Mouse (Mus musculus) midbrain, embryonic 15.5 days (tissue): ENCODE measurements around the gene Pde8b. TPM values are rescaled to one million over a fixed set of nuclear protein-coding genes. Genes with fewer than 3 reads are reported as not detected.
A peak's percentile ranks its signal among the peaks of the same experiment; 100 is the strongest.

Experiments
- ATAC-seq: fragments of 200-750 bp; cut with Nextera tagmentation; replicated peaks from 2 replicates; pipeline ENCODE4 v1.8.0; 2017; ENCODE audit warnings: moderate TSS enrichment
- H3K27ac ChIP-seq: fragments of 300-500 bp; sonication (generic); 2 replicates; pipeline ENCODE4 v1.5.1; 2015; ENCODE audit warnings: mild to moderate bottlenecking, inconsistent platforms
- H3K27me3 ChIP-seq: fragments of 300-500 bp; sonication (generic); replicated peaks from 2 replicates; pipeline ENCODE4 v1.6.1; 2015; ENCODE audit warnings: inconsistent platforms
- H3K36me3 ChIP-seq: fragments of 300-500 bp; sonication (generic); replicated peaks from 2 replicates; pipeline ENCODE4 v1.6.1; 2015; ENCODE audit warnings: inconsistent platforms
- H3K4me1 ChIP-seq: fragments of 300-500 bp; sonication (generic); 2 replicates; pipeline ENCODE4 v1.6.1; 2015; ENCODE audit warnings: inconsistent platforms
- H3K4me2 ChIP-seq: fragments of 300-500 bp; sonication (generic); 2 replicates; pipeline ENCODE4 v1.6.1; 2015; ENCODE audit warnings: inconsistent platforms, mild to moderate bottlenecking, moderate library complexity
- H3K4me3 ChIP-seq: fragments of 300-500 bp; sonication (generic); 2 replicates; pipeline ENCODE4 v1.5.1; 2015; ENCODE audit warnings: mild to moderate bottlenecking, inconsistent platforms
- H3K9ac ChIP-seq: fragments of 300-500 bp; sonication (generic); 2 replicates; pipeline ENCODE4 v1.6.1; 2015; ENCODE audit warnings: mild to moderate bottlenecking, inconsistent platforms
- H3K9me3 ChIP-seq: fragments of 300-500 bp; sonication (generic); 2 replicates; pipeline ENCODE4 v1.6.1; 2016; ENCODE audit warnings: inconsistent platforms
- WGBS: fragments of 180-500 bp; shearing (Covaris S2); methylation state at CpG from one replicate; pipeline ENCODE4 v1.1.7; 2015; ENCODE audit warnings: mixed read lengths; 5-methylcytosine and 5-hydroxymethylcytosine counted together
- polyA plus RNA-seq: library from polyadenylated mRNA; unstranded; fragments of >200 nt; fragmentation: Nextera tagmentation; extraction: Ambion mirVana; gene quantifications from 2 replicates; pipeline ENCODE4 v1.2.1, GENCODE M21; 2015

Pde8b gene
- polyA plus RNA-seq, 1 experiment from 2014 or later = 6.9 TPM

DNA sequence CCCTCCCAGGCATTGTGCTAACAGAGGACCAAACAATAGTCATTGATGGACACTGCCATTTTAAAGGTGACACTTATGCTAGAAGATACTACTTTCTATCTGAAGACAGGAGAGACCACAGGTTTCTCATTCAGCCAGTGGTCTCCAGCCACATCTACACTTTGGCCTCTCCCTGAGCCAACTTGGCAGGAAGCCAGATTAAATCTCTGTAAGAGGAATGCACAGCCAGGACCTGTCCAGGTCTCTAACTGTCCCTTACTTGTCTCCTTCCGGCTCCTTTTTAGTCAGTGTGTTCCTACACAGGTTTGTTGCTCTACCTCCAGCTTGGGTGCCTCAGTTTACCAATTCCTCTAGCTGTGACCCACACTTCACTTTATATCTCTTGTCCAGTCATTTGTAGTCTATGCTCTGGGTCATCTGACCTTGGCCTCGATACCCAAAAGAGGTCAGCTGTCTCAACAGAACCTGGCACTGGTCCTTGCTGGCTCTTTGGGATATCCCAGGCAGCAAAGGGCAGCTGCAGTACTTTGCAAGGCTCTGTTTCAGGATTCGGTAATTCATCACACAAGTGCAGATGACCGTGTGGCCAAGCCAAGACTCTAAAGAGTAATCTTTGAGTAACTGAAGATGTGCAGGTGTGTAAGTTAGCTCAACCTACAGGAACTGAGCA is 124.5 kb downstream of the Pde8b start:
- Histone ChIP-seq H3K4me1 (no peaks in the 10 kb centered on the region), H3K9ac (no peak overlapping the region), H3K27ac (no peak overlapping the region), H3K9me3 (no peaks in the 10 kb centered on the region), H3K36me3 (no peaks in the 10 kb centered on the region), H3K27me3 (no peaks in the 10 kb centered on the region), H3K4me3 (no peak overlapping the region), H3K4me2 (no peak overlapping the region)
- no peak for ATAC-seq
- WGBS = 92% methylated on average over 4 of the region's 4 CpGs

DNA sequence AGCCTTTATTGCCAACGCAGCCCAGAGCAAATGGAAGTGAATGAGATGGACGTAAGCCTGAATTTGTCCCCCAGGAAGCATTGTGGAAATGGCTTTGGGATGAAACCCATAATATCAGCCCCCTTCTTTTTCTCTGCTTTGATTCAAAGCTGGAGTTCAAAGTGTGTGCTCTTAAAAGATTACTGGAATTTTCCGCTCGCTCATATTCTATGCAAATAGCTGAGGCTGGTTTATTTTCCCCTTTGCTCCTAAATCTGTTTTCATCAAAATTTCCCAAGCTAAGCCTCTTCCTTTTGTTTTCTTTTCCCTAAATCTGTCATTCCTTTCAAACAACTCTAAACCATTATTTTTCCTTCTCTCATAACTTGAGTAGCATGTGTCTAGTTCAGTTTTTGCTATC is 129.6 kb downstream of the Pde8b start:
- no peaks in the 10 kb centered on the region for H3K9me3 ChIP-seq
- 76% methylated on average over 4 of the region's 4 CpGs for WGBS
- H3K4me1 ChIP-seq = no peaks in the 10 kb centered on the region
- H3K4me2 ChIP-seq = no peak overlapping the region
- H3K9ac ChIP-seq = no peak overlapping the region
- no peaks in the 10 kb centered on the region for H3K36me3 ChIP-seq
- no peak overlapping the region for H3K4me3 ChIP-seq
- H3K27me3 ChIP-seq = no peaks in the 10 kb centered on the region
- ATAC-seq = no peak
- 0 out of 2 replicates have a peak overlapping the region, but pooled peaks have one; percentile 2 for H3K27ac ChIP-seq

DNA sequence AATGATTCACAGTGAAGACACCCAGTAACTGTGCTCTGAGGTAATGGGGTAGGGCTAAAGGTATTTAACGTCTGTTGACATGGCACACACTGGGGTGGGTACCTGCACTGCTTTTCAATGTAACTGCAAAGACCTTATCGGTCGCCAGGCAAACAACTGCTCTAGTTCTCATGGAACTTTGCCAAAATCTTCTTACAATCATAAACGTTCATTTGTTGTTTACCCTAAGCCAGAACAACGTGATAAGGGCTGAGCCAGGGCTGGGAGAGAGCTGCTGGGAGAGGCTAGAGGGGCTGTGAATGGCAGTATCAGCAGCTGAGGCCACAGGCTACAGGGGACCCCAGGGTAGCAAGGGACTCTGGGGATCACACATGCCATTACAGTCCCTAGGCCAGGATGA is 136.4 kb downstream of the Pde8b start:
- 61% methylated on average over 5 of the region's 5 CpGs for WGBS
- H3K9ac ChIP-seq = no peak overlapping the region
- no peaks in the 10 kb centered on the region for H3K4me1 ChIP-seq
- H3K9me3 ChIP-seq = no peaks in the 10 kb centered on the region
- H3K4me2 ChIP-seq = no peak overlapping the region
- ATAC-seq = no peak
- H3K27me3 ChIP-seq = no peaks in the 10 kb centered on the region
- H3K36me3 ChIP-seq = no peaks in the 10 kb centered on the region
- H3K27ac ChIP-seq = no peak overlapping the region
- H3K4me3 ChIP-seq = no peak overlapping the region

DNA sequence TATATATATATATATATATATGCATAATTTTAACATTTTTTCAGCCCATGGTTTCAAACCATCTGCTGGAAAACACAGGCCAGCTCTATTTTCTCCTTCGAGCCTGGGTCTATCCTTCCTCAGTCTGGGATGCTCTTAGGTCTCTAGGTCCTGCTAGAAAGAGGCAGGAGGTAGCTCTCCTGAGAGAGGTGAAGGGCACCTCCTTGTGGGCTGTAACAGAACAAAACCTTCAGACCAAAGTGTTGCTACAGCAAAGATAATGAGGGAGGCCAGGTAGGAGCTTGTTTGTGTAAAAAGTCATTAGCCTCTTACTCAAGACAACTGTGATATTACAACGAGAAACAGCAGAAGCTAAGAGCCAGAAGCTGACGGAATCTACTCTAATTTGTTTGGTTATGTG is 140.6 kb downstream of the Pde8b start:
- Histone ChIP-seq H3K9ac (no peak overlapping the region), H3K4me1 (no peaks in the 10 kb centered on the region), H3K9me3 (no peaks in the 10 kb centered on the region), H3K4me2 (no peak overlapping the region), H3K4me3 (no peak overlapping the region), H3K27me3 (no peaks in the 10 kb centered on the region), H3K27ac (no peak overlapping the region), H3K36me3 (no peaks in the 10 kb centered on the region)
- no peak for ATAC-seq
- WGBS = 89% methylated on average over 3 of the region's 3 CpGs

DNA sequence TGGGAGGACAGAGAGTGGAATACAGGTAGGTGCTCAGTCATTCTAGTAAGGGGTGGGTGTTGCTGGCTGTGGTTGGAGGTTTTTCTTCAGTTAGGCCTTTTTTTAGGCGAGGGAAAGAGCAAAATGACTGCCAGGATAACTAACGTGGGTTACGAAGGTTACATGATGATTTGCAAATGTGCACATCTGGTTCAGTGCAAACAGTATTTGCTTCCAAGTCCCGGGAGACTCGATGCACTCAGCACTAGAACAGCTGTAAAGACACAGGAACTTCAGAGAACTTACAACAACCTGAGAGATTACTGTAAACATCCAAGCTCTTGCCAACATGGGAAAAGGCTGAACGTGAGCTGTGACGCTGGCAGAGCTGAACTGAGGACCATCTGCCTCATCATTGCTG is 142.1 kb downstream of the Pde8b start:
- no peak for ATAC-seq
- Histone ChIP-seq H3K4me1 (no peaks in the 10 kb centered on the region), H3K36me3 (no peaks in the 10 kb centered on the region), H3K9me3 (no peaks in the 10 kb centered on the region), H3K27ac (no peak overlapping the region), H3K9ac (no peak overlapping the region), H3K4me3 (no peak overlapping the region), H3K27me3 (no peaks in the 10 kb centered on the region), H3K4me2 (no peak overlapping the region)
- 75% methylated on average over 7 of the region's 7 CpGs for WGBS

DNA sequence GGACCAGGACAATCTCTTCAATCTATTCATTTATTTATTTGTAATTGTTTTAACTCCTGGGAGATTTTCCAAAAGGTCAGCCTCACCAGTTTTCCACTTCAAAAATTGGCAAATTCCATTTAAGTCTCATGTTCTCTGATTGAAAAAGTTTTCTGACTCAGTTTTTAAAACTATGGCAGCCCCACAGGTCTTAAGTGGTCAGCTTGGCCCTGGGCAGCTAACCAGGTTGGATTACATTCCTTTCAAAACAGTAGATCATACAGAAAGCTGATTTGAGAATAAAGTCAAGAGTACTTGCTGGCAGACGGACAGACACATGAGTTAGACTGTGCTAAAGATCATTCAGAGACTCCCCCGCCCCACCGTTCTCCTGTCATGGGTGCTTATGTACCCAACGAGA is 145.3 kb downstream of the Pde8b start:
- no peak overlapping the region for H3K27ac ChIP-seq
- no peaks in the 10 kb centered on the region for H3K36me3 ChIP-seq
- H3K4me3 ChIP-seq = no peak overlapping the region
- no peak overlapping the region for H3K4me2 ChIP-seq
- 47% methylated on average over 4 of the region's 4 CpGs for WGBS
- H3K4me1 ChIP-seq = no peaks in the 10 kb centered on the region
- H3K9ac ChIP-seq = no peak overlapping the region
- no peak for ATAC-seq
- no peaks in the 10 kb centered on the region for H3K9me3 ChIP-seq
- no peaks in the 10 kb centered on the region for H3K27me3 ChIP-seq

DNA sequence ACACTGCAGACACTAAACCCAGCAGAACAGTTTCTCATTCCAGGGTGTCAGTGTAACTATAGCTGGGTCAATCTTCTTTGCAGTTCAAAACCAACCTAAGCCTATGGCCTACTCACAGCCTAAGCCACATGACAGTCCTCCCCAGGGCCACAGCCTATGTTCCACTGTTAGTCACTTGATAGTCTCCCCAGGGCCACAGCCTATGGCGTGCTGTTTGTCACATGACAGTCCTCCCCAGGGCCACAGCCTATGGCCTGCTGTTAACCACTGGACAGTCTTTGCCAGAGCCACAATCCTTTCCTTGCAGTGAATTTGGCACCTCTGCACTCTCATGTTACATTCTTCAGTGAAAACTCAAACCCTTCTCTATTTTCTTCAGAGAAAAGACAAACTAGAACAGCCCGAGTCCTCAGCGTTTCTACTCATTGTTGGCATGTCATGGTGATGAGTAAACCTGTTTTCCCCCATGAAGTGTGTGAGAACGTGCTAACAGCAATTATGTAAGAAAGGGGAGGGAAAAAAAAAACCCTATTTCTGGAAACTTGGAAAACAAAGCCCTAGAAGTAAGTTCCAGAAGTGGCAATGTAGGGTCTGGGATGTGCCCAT is 147.0 kb downstream of the Pde8b start:
- Histone ChIP-seq H3K27ac (no peak overlapping the region), H3K9me3 (no peaks in the 10 kb centered on the region), H3K4me2 (no peak overlapping the region), H3K4me1 (no peaks in the 10 kb centered on the region; the same call in 1 of the 2 replicates), H3K36me3 (no peaks in the 10 kb centered on the region), H3K27me3 (no peaks in the 10 kb centered on the region), H3K4me3 (no peak overlapping the region), H3K9ac (no peak overlapping the region)
- ATAC-seq = no peak
- WGBS = 56% methylated on average over 4 of the region's 4 CpGs

DNA sequence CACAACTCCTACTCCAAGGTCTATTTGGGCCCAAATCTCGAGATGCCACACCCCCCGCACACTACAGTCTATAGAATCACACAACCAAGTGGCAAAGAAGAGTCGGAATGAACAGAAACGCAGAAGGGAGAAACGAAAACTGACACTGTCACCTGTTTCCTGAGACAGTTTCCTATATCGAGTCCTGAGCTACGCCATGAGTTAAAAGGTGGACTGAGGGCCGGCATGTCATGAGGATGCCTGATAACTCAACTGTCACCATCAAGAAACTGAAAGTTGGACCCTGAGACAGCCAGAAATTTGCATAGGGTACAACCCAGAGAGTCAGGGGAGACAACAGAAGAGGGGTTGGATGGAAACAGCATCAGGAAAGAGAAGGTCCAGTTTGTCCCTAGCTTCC is 148.8 kb downstream of the Pde8b start:
- Histone ChIP-seq H3K36me3 (no peaks in the 10 kb centered on the region), H3K27me3 (no peaks in the 10 kb centered on the region), H3K9me3 (no peaks in the 10 kb centered on the region), H3K4me2 (no peak overlapping the region), H3K27ac (no peak overlapping the region), H3K9ac (no peak overlapping the region), H3K4me1 (no peaks in the 10 kb centered on the region; the same call in 1 of the 2 replicates), H3K4me3 (no peak overlapping the region)
- 91% methylated on average over 8 of the region's 8 CpGs for WGBS
- no peak for ATAC-seq

DNA sequence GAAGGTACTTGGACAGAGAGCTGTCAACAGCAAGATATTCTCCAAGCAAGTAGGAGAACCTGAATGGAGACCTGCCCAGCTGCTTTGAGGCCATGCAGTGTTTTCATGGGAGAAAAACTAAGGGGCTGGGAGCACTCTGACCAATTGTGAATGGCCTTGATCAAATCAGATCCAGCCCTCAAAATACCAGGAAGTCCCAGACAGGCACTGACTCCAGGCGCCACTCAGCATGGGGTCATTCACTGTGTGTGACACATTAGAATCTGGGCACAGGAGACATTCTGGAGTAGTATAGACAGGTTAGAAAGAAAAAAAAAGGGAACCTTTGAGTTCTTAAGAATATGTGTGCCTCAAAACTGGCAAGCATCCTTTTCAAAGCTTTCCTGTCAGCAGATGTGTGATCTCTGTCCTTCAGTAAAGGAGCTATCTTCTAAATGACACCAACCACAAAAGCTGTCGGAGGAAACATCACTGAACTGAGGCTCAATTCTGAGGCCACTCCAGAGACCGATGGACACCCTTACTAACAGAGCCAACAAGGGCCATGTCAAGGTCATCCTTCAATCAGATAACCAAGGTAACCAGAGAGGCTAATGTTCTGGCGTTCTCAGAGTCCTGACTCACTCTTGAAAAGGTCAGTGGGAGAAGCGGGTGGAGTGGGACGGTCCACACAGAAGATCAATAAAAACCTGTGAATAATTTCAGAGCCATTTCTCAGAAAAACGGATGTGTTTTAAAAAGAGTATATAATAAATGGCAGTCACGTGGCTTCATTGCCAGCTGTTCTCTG is 151.0 kb downstream of the Pde8b start:
- WGBS = 83% methylated on average over 8 of the region's 8 CpGs
- no peak overlapping the region for H3K9ac ChIP-seq
- no peaks in the 10 kb centered on the region for H3K36me3 ChIP-seq
- no peaks in the 10 kb centered on the region; the same call in 1 of the 2 replicates for H3K4me1 ChIP-seq
- no peak overlapping the region for H3K27ac ChIP-seq
- no peak for ATAC-seq
- no peak overlapping the region for H3K4me2 ChIP-seq
- no peaks in the 10 kb centered on the region for H3K9me3 ChIP-seq
- H3K27me3 ChIP-seq = no peaks in the 10 kb centered on the region
- no peak overlapping the region for H3K4me3 ChIP-seq

DNA sequence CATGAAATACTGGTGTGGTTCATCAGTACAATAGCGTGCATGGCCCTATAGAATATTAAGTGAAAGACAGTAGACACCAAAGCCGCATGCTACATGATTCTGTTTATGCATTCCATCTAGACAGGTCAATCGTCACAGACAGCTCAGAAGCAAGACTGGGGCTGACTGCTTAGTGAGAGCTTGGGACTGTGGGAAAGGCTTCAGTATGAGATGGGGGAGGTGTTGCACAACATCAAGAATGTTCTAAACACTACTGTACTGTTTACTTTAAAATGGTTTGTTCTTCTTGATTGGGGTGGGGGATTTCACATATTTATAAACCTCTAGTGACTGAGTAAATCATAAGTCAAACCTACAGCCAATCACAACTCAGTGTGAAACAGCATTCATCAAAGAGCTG is 153.5 kb downstream of the Pde8b start:
- Histone ChIP-seq H3K4me3 (no peak overlapping the region), H3K27me3 (no peaks in the 10 kb centered on the region), H3K9ac (no peak overlapping the region), H3K4me1 (no peaks in the 10 kb centered on the region; the same call in 1 of the 2 replicates), H3K27ac (no peak overlapping the region), H3K4me2 (no peak overlapping the region), H3K36me3 (no peaks in the 10 kb centered on the region), H3K9me3 (no peaks in the 10 kb centered on the region)
- WGBS = 87% methylated on average over 3 of the region's 3 CpGs
- no peak for ATAC-seq

DNA sequence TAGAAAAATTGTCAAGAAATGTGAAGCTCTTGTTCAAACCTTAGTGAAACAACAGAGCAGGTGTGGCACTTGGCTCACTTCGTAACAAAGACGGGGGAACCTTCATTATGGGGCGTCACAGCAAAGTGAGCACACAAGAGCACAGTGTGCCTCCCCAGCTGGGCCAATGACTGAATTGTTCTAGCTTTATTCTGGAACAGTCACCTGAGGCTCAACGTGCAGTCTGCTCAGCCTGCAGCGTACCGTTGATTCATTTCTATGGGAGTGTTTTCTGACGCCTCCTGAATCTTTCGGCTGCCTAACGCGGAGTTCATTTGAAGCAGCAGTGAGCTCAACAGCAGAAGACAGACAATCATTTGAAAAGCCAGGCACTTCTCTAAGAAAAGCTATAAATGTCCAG is 154.3 kb downstream of the Pde8b start:
- WGBS = 58% methylated on average over 10 of the region's 10 CpGs
- no peaks in the 10 kb centered on the region for H3K9me3 ChIP-seq
- no peak overlapping the region for H3K9ac ChIP-seq
- H3K27me3 ChIP-seq = no peaks in the 10 kb centered on the region
- H3K27ac ChIP-seq = 0 out of 2 replicates have a peak overlapping the region, but pooled peaks have one; percentile 29
- no peaks in the 10 kb centered on the region; the same call in 1 of the 2 replicates for H3K4me1 ChIP-seq
- H3K4me2 ChIP-seq = no peak overlapping the region
- no peak overlapping the region for H3K4me3 ChIP-seq
- ATAC-seq = no peak
- H3K36me3 ChIP-seq = no peaks in the 10 kb centered on the region

DNA sequence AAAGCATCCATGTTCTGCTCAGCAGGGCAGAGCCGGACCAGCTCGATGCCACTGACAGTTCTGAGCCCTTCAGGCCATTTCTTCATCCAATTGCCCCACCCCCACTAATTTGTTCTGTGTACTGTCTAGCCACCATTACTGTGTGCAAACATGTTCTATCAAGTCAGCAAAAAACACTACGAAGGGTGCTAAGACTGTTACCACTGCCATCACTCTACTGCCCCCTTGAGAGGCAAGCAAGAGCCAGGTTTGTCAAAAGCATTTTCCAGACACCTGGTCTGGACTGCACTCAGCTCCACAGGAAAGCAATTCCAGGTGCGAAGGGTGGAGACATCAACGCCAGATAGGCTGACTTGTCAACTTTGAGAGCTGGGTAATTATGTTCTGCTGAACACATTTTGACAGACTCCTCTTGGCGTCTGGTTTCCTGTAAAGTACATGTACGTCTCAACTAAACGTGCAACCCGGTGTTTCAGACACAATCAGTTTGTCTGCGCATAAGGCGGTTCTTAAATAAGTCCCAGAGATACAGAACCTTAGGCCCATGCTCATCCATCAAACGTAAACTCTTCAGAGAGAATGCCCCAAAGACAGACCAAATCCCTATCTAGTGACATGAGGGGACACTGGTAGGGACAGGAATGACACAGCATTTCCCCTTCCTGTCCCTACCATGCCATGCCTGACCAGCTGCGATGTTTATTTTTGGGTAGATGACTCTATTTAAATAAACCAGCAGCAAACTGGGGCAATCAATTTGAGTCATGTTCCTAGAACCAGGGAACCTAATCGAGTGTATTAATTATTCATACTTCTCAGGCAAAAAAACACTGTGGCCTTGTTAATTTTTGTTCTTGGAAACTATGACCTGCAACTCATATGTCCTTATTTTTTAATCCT is 158.3 kb downstream of the Pde8b start:
- Histone ChIP-seq H3K4me2 (no peak overlapping the region), H3K27ac (no peak overlapping the region), H3K36me3 (no peaks in the 10 kb centered on the region), H3K4me1 (no peaks in the 10 kb centered on the region), H3K9ac (no peak overlapping the region), H3K4me3 (no peak overlapping the region), H3K27me3 (no peaks in the 10 kb centered on the region), H3K9me3 (no peaks in the 10 kb centered on the region)
- WGBS = 86% methylated on average over 14 of the region's 14 CpGs
- ATAC-seq = no peak
